Mouse (Mus musculus) 416B (cell line): ENCODE data around the gene Scn3a.
A peak's percentile ranks its signal among the peaks of the same experiment; 100 is the strongest.

Source experiments
- DNase-seq: peaks from one replicate; pipeline ENCODE4 v3.0.0; 2011; ENCODE audit warnings: low read depth

The Scn3a gene

GRCm38 (mm10) chr2:65566793-65567787, at the start of gene Scn3a:
Scn3a (minus strand) TSS chr2:65567627.
- DNase-seq: peak; percentile 35

- DNase-seq: no peak
Measured at GRCm38 (mm10) chr2:65611887-65612286, 44.5 kb upstream of the Scn3a start.

- DNase-seq: no peak
Measured at GRCm38 (mm10) chr2:65607813-65608212, 40.4 kb upstream of the Scn3a start.

- DNase-seq: no peak
Measured at GRCm38 (mm10) chr2:65587679-65588078, 20.3 kb upstream of the Scn3a start.

- DNase-seq: no peak
Measured at GRCm38 (mm10) chr2:65567925-65568324, 498 bp upstream of the Scn3a start.

GRCm38 (mm10) chr2:65563898-65564297, 3.5 kb downstream of the Scn3a start:
- DNase-seq: no peak

GRCm38 (mm10) chr2:65557719-65558118, 9.7 kb downstream of the Scn3a start:
- no peak for DNase-seq

GRCm38 (mm10) chr2:65554662-65555061, 12.8 kb downstream of the Scn3a start:
- no peak for DNase-seq

GRCm38 (mm10) chr2:65553473-65553872, 14.0 kb downstream of the Scn3a start:
- no peak for DNase-seq

- no peak for DNase-seq
Measured at GRCm38 (mm10) chr2:65552727-65553126, 14.7 kb downstream of the Scn3a start.

GRCm38 (mm10) chr2:65552222-65552621, 15.2 kb downstream of the Scn3a start:
- DNase-seq: no peak

- DNase-seq: peak; percentile 47
Measured at GRCm38 (mm10) chr2:65551736-65552135, 15.7 kb downstream of the Scn3a start.

- no peak for DNase-seq
Measured at GRCm38 (mm10) chr2:65550564-65550963, 16.9 kb downstream of the Scn3a start.

GRCm38 (mm10) chr2:65548665-65549064, 18.8 kb downstream of the Scn3a start:
- no peak for DNase-seq

- no peak for DNase-seq
Measured at GRCm38 (mm10) chr2:65547341-65547740, 20.1 kb downstream of the Scn3a start.

- no peak for DNase-seq
Measured at GRCm38 (mm10) chr2:65542906-65543592, 24.4 kb downstream of the Scn3a start.

GRCm38 (mm10) chr2:65541781-65542180, 25.6 kb downstream of the Scn3a start:
- no peak for DNase-seq

GRCm38 (mm10) chr2:65538436-65538835, 29.0 kb downstream of the Scn3a start:
- DNase-seq: no peak

- no peak for DNase-seq
Measured at GRCm38 (mm10) chr2:65532127-65532854, 35.1 kb downstream of the Scn3a start.

GRCm38 (mm10) chr2:65529148-65529547, 38.3 kb downstream of the Scn3a start:
- no peak for DNase-seq

GRCm38 (mm10) chr2:65516703-65517102, 50.7 kb downstream of the Scn3a start:
- no peak for DNase-seq

GRCm38 (mm10) chr2:65508217-65508616, 59.2 kb downstream of the Scn3a start:
- DNase-seq: peak; percentile 1
